Mouse (Mus musculus): ENCODE data around the gene Ap2b1. TPM values are rescaled to one million over a fixed set of nuclear protein-coding genes. Genes with fewer than 3 reads are reported as not detected.

Ap2b1 gene
- polyA plus RNA-seq, 1 experiment from 2014 or later = 82.2 TPM

DNA sequence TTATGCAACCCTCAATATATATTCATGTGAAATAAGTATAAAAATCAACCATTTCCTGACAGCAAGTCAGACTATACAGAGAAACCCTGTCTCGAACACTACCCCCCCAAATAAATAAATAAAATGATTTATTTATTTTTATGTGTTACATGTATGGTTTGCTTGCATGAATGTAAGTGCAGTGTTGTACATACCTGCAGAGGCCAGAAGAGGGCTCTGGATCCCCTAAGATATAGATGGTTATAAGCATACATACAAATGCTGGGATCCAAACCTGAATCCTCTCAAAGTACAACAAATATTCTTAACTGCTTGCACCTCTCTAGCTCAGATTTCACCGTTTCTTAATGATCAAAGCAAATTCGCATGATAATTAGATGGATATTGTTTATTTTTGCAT, 58.6 kb downstream of the Ap2b1 start:
- no peak for ATAC-seq
- H3K9me3 ChIP-seq (replicated peaks) = no peaks in the 10 kb centered on the region
- peaks cover 12% of the 10 kb centered on the region for H3K36me3 ChIP-seq (ENCODE audit: poor library complexity, severe bottlenecking)
- H3K4me2 ChIP-seq = no peak overlapping the region
- H3K27ac ChIP-seq = no peak overlapping the region
- no peak overlapping the region for H3K4me3 ChIP-seq
- no peaks in the 10 kb centered on the region for H3K27me3 ChIP-seq
- WGBS = 69% methylated on average over 3 of the region's 3 CpGs
- peaks cover 8% of the 10 kb centered on the region; the same call in 1 of the 2 replicates for H3K4me1 ChIP-seq
- no peak overlapping the region for H3K9ac ChIP-seq

DNA sequence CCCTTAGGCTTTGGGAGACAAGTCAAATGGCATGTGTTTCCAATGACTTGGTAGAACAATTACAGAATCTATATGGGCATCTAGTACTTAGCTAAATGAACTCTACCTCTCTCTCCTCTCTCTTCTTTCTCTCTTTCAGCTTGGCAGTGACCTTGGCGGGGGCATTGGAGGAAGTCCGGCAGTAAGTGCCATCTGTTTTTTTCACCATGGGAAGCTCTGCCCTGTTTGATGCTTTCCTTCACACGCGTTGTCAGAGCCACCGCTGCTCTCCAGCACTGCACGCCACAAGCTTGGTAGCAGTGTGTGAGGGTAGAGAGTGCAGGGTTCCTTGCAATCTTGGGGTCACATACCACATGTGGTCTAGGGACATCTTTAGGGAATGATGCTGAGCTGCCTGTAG, 65.8 kb downstream of the Ap2b1 start:
- no peak for ATAC-seq
- Histone ChIP-seq H3K9ac (no peak overlapping the region), H3K4me2 (no peak overlapping the region), H3K4me1 (no peaks in the 10 kb centered on the region), H3K36me3 (ENCODE audit: poor library complexity, severe bottlenecking) (peaks cover 44% of the 10 kb centered on the region), H3K27ac (no peak overlapping the region), H3K27me3 (no peaks in the 10 kb centered on the region), H3K9me3 (replicated peaks) (no peaks in the 10 kb centered on the region), H3K4me3 (no peak overlapping the region)
- 97% methylated on average over 6 of the region's 6 CpGs for WGBS

DNA sequence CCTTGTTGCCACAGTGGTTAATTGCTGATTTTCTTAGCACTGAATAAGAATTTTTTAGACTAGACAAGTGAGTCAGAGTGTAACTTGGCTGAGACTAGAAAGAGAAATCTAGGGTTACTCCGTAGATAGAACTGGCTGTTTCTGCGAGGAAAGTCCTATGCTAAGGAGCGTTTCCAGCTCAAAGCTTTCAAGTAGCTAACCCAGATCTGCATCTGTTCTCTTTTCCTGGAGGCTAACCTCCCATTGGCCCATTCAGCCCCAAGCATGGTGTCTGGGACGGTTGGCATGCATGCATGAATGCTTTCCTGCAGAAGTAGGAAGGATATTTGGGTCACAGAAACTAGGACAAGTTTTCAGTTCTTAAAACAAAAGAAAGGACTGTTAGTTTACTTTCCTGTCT, 72.4 kb downstream of the Ap2b1 start:
- H3K27me3 ChIP-seq = no peaks in the 10 kb centered on the region
- H3K9me3 ChIP-seq (replicated peaks) = no peaks in the 10 kb centered on the region
- no peak overlapping the region for H3K4me2 ChIP-seq
- no peak overlapping the region for H3K4me3 ChIP-seq
- 85% methylated on average over 4 of the region's 4 CpGs for WGBS
- H3K36me3 ChIP-seq (ENCODE audit: poor library complexity, severe bottlenecking) = peaks cover 78% of the 10 kb centered on the region
- H3K27ac ChIP-seq = no peak overlapping the region
- no peak overlapping the region for H3K9ac ChIP-seq
- H3K4me1 ChIP-seq = no peaks in the 10 kb centered on the region
- no peak for ATAC-seq

DNA sequence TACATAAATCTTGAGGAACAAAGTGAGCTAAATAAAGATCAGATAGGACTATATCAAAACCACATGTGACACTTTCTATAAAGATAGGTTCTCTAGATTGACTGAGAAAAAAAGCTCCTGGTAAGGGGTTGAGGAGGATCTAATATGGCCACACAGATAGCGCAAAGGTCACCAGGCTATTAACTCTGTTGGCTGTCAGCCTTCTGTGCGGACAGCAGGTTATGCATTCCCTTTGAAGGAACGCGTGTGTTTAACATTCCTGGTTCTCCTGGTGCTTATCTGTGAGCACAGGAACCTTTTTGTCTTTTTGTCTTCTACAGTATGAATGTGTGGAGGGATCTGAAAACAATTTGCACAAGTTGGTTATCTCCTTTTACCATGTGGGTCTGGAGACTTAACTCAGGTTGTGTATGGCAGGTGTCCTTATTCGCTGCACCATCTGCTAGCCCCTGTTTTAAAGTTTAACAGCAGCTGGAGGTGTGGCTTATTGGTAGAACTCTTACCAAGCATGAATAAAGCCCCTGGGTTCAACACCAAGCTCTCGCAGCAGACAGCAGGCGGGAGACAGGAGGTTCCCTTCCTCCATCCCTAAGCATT, 81.0 kb downstream of the Ap2b1 start:
- Histone ChIP-seq H3K4me1 (peaks cover 20% of the 10 kb centered on the region), H3K9ac (no peak overlapping the region), H3K4me2 (no peak overlapping the region), H3K27me3 (no peaks in the 10 kb centered on the region), H3K27ac (no peak overlapping the region), H3K36me3 (ENCODE audit: poor library complexity, severe bottlenecking) (peaks cover 51% of the 10 kb centered on the region), H3K4me3 (no peak overlapping the region), H3K9me3 (replicated peaks) (no peaks in the 10 kb centered on the region)
- ATAC-seq = no peak
- WGBS = 81% methylated on average over 7 of the region's 7 CpGs

DNA sequence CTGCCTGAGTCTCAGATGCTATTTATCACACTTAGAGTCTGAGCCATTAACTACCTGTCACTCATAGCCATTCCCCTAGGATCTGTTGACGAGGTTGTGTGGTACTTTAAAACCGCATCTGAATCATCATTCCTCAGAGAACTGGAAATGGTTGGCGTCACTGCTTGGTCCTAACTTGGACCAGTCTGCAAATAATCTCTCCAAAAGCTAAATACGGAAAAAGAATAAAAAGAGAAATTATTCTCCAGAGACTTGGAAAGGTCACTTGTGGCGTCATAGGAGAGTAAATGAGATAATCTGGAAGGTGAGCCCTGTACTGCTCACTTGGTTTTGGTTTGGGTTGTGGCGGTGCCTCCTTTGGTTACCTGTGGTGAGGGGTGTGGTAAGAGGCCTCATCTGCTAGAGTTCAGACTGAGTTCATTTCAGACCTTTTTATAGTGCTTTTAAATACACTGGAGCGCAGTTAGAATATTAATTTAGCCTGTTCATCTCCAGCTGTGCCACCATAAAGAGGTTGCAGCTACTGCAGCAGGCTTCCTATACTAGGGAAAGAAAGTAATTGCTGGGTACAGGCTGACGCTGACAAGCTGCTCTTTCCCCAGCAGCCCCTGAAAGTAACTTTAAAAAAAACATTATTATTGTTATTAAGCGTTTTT, 84.2 kb downstream of the Ap2b1 start:
- Histone ChIP-seq H3K9me3 (replicated peaks) (no peaks in the 10 kb centered on the region), H3K27me3 (no peaks in the 10 kb centered on the region), H3K27ac (peak overlapping the region; percentile 55), H3K4me1 (peaks cover 25% of the 10 kb centered on the region), H3K9ac (no peak overlapping the region), H3K36me3 (ENCODE audit: poor library complexity, severe bottlenecking) (peaks cover 26% of the 10 kb centered on the region), H3K4me3 (no peak overlapping the region), H3K4me2 (no peak overlapping the region)
- 39% methylated on average over 9 of the region's 9 CpGs for WGBS
- ATAC-seq = no peak

DNA sequence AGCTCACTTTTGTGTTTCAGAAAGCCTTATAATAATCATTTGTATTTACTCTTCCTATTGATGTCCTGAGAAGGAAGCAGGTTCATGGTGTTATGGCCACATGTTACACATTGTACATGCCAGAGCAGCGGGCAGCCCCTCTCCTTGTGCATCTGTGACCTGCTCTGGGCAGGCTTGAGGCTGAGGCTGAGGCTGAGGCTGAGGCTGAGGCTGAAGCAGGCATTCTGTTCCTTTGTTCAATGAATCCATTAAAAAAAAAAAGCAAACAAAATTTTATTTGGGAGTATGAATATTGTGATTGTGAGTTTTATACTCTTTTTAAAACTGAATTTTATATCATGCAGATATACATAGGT, 84.7 kb downstream of the Ap2b1 start:
- Histone ChIP-seq H3K36me3 (ENCODE audit: poor library complexity, severe bottlenecking) (peaks cover 22% of the 10 kb centered on the region), H3K4me3 (no peak overlapping the region), H3K9me3 (replicated peaks) (no peaks in the 10 kb centered on the region), H3K27ac (peak overlapping the region; percentile 55), H3K4me2 (no peak overlapping the region), H3K4me1 (peaks cover 25% of the 10 kb centered on the region), H3K27me3 (no peaks in the 10 kb centered on the region), H3K9ac (no peak overlapping the region)
- WGBS = 53% methylated on average over 1 of the region's 1 CpGs
- ATAC-seq = no peak

DNA sequence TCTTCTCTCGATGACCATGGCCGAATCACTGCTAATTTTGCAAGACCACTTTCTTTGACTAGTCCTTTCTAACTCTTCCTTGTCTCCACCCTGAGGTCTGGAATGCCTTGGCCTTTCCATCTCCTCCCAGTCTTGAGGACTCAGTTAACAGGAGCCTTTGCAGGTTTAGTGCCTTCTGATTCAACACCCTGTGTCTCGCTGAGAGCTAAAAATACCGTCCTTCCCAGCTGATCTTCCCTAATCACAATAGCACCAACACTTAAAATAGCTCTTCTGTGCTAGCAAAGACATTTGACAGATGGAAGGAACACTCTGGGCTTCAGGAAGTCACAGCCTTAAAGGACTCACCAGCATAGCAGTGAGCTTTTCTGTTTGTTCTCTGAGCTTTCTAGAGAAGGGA, 94.2 kb downstream of the Ap2b1 start:
- no peaks in the 10 kb centered on the region for H3K9me3 ChIP-seq (replicated peaks)
- H3K4me3 ChIP-seq = no peak overlapping the region
- peaks cover 52% of the 10 kb centered on the region for H3K36me3 ChIP-seq (ENCODE audit: poor library complexity, severe bottlenecking)
- H3K4me2 ChIP-seq = no peak overlapping the region
- H3K27me3 ChIP-seq = no peaks in the 10 kb centered on the region
- H3K9ac ChIP-seq = no peak overlapping the region
- no peak for ATAC-seq
- H3K27ac ChIP-seq = no peak overlapping the region
- peaks cover 20% of the 10 kb centered on the region for H3K4me1 ChIP-seq
- WGBS = 92% methylated on average over 4 of the region's 4 CpGs

DNA sequence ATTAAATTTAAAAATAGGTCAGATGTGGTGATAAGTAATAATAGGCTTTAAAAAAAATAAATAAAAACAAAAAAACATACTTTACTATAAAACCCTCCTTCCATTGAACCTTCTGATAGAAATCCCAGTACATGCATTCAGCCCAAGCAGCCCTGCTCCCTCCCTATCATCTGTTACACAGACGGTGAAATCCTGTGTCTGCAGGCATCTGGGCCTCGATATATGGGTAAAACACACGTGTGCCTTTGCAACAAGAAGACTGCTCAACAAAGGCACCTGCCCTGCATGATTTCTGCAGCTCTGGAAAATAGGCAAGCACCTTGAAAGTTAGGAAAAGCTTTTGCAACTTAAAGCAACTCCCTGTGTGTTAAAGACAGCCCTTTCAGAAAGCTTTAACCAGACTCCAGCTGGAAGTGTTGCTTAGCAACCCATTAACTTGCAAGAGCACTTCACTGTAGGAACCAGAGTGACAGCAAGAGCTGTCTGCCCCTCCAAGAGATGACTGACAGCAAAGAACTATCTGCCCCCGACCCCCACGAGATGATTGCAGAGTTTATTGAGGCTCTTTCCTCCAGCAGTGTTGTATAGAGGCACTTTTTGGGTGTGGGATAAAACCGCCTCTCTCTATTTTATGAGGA, 96.1 kb downstream of the Ap2b1 start:
- H3K27ac ChIP-seq = peak overlapping the region; percentile 72
- peak; percentile 89 for ATAC-seq
- H3K9ac ChIP-seq = peak overlapping the region; percentile 40
- H3K4me2 ChIP-seq = no peak overlapping the region
- H3K4me3 ChIP-seq = no peak overlapping the region
- peaks cover 20% of the 10 kb centered on the region for H3K4me1 ChIP-seq
- H3K36me3 ChIP-seq (ENCODE audit: poor library complexity, severe bottlenecking) = peaks cover 58% of the 10 kb centered on the region
- no peaks in the 10 kb centered on the region for H3K9me3 ChIP-seq (replicated peaks)
- H3K27me3 ChIP-seq = no peaks in the 10 kb centered on the region
- 8% methylated on average over 6 of the region's 6 CpGs for WGBS

DNA sequence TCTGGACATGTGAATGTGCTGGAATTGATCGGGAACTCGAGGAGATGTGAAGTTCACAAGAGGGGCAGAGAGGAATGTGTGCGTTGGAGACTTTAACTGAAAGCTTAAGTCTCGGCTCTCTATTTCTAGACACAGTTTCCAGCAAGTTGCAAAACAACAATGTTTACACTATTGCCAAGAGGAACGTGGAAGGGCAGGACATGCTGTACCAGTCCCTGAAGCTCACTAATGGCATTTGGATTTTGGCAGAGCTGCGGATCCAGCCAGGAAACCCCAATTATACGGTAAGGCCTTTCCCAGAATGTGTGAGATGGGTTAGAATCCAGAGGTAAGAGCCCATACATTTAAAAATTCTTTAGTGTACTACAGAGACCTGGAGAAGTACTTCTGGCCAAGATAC, 98.8 kb downstream of the Ap2b1 start:
- H3K27me3 ChIP-seq = no peaks in the 10 kb centered on the region
- 94% methylated on average over 7 of the region's 7 CpGs for WGBS
- no peak overlapping the region for H3K27ac ChIP-seq
- H3K4me3 ChIP-seq = no peak overlapping the region
- no peaks in the 10 kb centered on the region for H3K9me3 ChIP-seq (replicated peaks)
- H3K4me2 ChIP-seq = no peak overlapping the region
- H3K36me3 ChIP-seq (ENCODE audit: poor library complexity, severe bottlenecking) = peaks cover 43% of the 10 kb centered on the region
- no peak for ATAC-seq
- H3K9ac ChIP-seq = no peak overlapping the region
- H3K4me1 ChIP-seq = peaks cover 20% of the 10 kb centered on the region

DNA sequence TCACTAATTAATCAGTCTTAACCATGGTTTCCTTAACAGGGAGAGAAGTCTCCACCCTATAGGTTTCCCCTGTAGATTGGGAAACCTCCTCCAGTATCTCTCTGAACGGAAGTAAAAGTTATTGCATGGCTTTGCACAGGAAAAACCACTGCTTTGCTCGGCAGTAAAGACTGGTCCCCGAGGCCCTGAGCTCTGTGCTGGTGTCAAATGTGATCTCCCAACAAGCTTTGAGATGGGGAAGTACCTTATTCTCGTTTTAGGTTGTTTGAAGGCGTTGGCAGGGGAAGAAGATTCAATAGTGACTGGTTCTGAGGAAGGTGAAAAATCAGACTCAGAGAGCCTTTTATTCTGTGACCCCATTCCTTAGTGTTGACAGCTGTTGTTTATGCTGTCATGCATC, 99.9 kb downstream of the Ap2b1 start:
- no peak for ATAC-seq
- no peak overlapping the region for H3K4me3 ChIP-seq
- 74% methylated on average over 5 of the region's 5 CpGs for WGBS

DNA sequence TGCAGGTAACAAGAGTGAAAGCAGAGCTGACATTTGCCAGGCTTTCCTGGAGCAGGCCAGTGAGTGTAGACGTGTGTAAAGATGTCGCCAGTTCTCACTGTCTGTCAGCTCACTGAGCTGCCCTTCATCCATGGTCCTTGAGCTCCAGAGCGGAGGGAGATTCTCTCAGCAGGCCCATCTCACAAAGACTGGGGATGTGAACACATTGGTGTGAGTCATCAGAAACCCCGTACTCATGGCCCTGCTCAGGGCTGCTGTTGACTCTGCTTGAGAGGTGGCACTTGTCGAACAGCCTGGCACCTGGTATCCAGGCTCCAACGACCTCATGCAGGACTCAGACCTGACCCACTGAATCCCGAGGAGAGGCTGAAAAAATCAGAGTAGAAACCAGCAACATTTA, 105.0 kb downstream of the Ap2b1 start:
- Histone ChIP-seq H3K9me3 (replicated peaks) (no peaks in the 10 kb centered on the region), H3K4me1 (no peaks in the 10 kb centered on the region), H3K27ac (no peak overlapping the region), H3K36me3 (ENCODE audit: poor library complexity, severe bottlenecking) (peaks cover 34% of the 10 kb centered on the region), H3K4me2 (no peak overlapping the region), H3K27me3 (no peaks in the 10 kb centered on the region), H3K9ac (no peak overlapping the region), H3K4me3 (no peak overlapping the region)
- ATAC-seq = no peak
- 77% methylated on average over 7 of the region's 7 CpGs for WGBS

More for the DNA sequence above, 99.9 kb downstream of the Ap2b1 start:
- no peak overlapping the region for H3K9ac ChIP-seq
- H3K9me3 ChIP-seq (replicated peaks) = no peaks in the 10 kb centered on the region
- H3K4me2 ChIP-seq = no peak overlapping the region
- H3K27ac ChIP-seq = no peak overlapping the region
- peaks cover 20% of the 10 kb centered on the region for H3K4me1 ChIP-seq
- peaks cover 44% of the 10 kb centered on the region for H3K36me3 ChIP-seq (ENCODE audit: poor library complexity, severe bottlenecking)
- no peaks in the 10 kb centered on the region for H3K27me3 ChIP-seq

DNA sequence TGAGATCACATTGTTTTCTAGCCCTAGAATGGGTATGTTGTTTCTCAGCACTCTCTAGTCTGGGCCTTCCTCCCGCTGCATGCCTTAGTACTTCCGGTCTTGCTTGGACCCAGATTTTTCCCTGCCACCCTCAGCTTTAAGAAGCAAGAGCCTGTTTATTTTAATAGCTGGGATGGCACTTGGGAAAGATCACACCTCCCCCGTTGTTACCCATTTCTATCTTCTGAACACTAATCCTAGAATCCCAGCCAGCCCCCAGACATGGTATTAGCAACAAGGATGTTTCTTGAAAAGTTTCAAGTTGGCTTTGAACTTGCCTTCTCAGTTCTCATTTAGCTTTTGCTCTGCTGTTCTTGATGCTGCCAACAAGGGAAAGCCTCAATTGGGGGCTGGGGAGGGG, 107.6 kb downstream of the Ap2b1 start:
- H3K9me3 ChIP-seq (replicated peaks) = no peaks in the 10 kb centered on the region
- ATAC-seq = no peak
- H3K27me3 ChIP-seq = no peaks in the 10 kb centered on the region
- H3K36me3 ChIP-seq (ENCODE audit: poor library complexity, severe bottlenecking) = peaks cover 27% of the 10 kb centered on the region
- 74% methylated on average over 3 of the region's 3 CpGs for WGBS
- peaks cover 13% of the 10 kb centered on the region for H3K4me1 ChIP-seq
- H3K27ac ChIP-seq = no peak overlapping the region
- no peak overlapping the region for H3K4me2 ChIP-seq
- H3K9ac ChIP-seq = no peak overlapping the region
- H3K4me3 ChIP-seq = no peak overlapping the region
